Mouse (Mus musculus) lung, postnatal 0 days (tissue): ENCODE data around the gene Sdhb. TPM values are rescaled to one million over a fixed set of nuclear protein-coding genes. Genes with fewer than 3 reads are reported as not detected.

Source experiments
- ATAC-seq: fragments of 200-750 bp; cut with Nextera tagmentation; 2 replicates; pipeline ENCODE4 v1.8.0; 2017; ENCODE audit warnings: moderate library complexity
- DNase-seq: peaks from one replicate; pipeline ENCODE4 v3.0.0-alpha.2; 2016; ENCODE audit warnings: low spot score
- H3K27ac ChIP-seq: fragments of 300-500 bp; sonication (generic); 2 replicates; pipeline ENCODE4 v1.5.1; 2014; ENCODE audit warnings: antibody characterized with exemption, mild to moderate bottlenecking, low read length, mixed read lengths
- H3K27me3 ChIP-seq: fragments of 300-500 bp; sonication (generic); replicated peaks from 2 replicates; pipeline ENCODE4 v1.6.1; 2014; ENCODE audit warnings: low read length, mixed read lengths; ENCODE audit not compliant: insufficient read depth
- H3K36me3 ChIP-seq: fragments of 300-500 bp; sonication (generic); 2 replicates; pipeline ENCODE4 v1.6.1; 2014; ENCODE audit warnings: low read length, mixed read lengths; ENCODE audit not compliant: insufficient read depth
- H3K4me1 ChIP-seq: fragments of 300-500 bp; sonication (generic); 2 replicates; pipeline ENCODE4 v1.6.1; 2014; ENCODE audit warnings: antibody characterized with exemption, low read depth, low read length, mixed read lengths; ENCODE audit not compliant: insufficient read depth
- H3K4me2 ChIP-seq: fragments of 300-500 bp; sonication (generic); replicated peaks from 2 replicates; pipeline ENCODE4 v1.6.1; 2014; ENCODE audit warnings: low read depth, mild to moderate bottlenecking, low read length, moderate library complexity, mixed read lengths
- H3K4me3 ChIP-seq: fragments of 300-500 bp; sonication (generic); 2 replicates; pipeline ENCODE4 v1.5.1; 2014; ENCODE audit warnings: low read depth, low read length
- H3K9ac ChIP-seq: fragments of 300-500 bp; sonication (generic); replicated peaks from 2 replicates; pipeline ENCODE4 v1.6.1; 2014; ENCODE audit warnings: low read depth, mild to moderate bottlenecking
- H3K9me3 ChIP-seq: fragments of 300-500 bp; sonication (generic); 2 replicates; pipeline ENCODE4 v1.6.1; 2016; ENCODE audit warnings: low read length, mixed read lengths
- CTCF ChIP-seq: IDR thresholded peaks from 2 replicates; pipeline ENCODE4 v1.5.1; 2016; ENCODE audit warnings: antibody characterized with exemption, mild to moderate bottlenecking
- EP300 ChIP-seq: IDR thresholded peaks from 2 replicates; pipeline ENCODE4 v1.6.1; 2016; ENCODE audit warnings: antibody characterized with exemption, mild to moderate bottlenecking, control low read depth
- WGBS: fragments of 180-500 bp; shearing (Covaris S2); extraction: QIAGEN DNeasy Blood & Tissue Kit; methylation state at CpG from one replicate; pipeline ENCODE4 v1.1.7; 2014; 5-methylcytosine and 5-hydroxymethylcytosine counted together
- polyA plus RNA-seq: library from polyadenylated mRNA; unstranded; fragments of >200 nt; fragmentation: Nextera tagmentation; extraction: Ambion mirVana; gene quantifications from 2 replicates; pipeline ENCODE4 v1.2.1, GENCODE M21; 2015

Gene Sdhb
- polyA plus RNA-seq, 1 experiment from 2014 or later = 275 TPM

GRCm38 (mm10) chr4:140967386-140968159, 6.6 kb downstream of the Sdhb start:
- H3K4me3 ChIP-seq = no peak overlapping the region
- ATAC-seq (no peak; the same call in 1 of the 2 replicates), DNase-seq (no peak)
- H3K36me3 ChIP-seq = peaks cover 28% of the 10 kb centered on the region
- no peak overlapping the region for H3K27ac ChIP-seq
- H3K9me3 ChIP-seq = no peaks in the 10 kb centered on the region
- 77% methylated on average over 11 of the region's 11 CpGs for WGBS
- no peaks in the 10 kb centered on the region for H3K27me3 ChIP-seq
- H3K9ac ChIP-seq = no peak overlapping the region
- TF ChIP-seq CTCF = no peak
- peak; percentile 26; the same call in 1 of the 2 replicates for TF ChIP-seq EP300
- peaks cover 1% of the 10 kb centered on the region; the same call in 1 of the 2 replicates for H3K4me1 ChIP-seq
- no peak overlapping the region for H3K4me2 ChIP-seq

GRCm38 (mm10) chr4:140971691-140972090, 10.7 kb downstream of the Sdhb start:
- no peak overlapping the region for H3K4me3 ChIP-seq
- peaks cover 48% of the 10 kb centered on the region for H3K36me3 ChIP-seq
- TF ChIP-seq CTCF (no peak), EP300 (no peak)
- WGBS = 79% methylated on average over 13 of the region's 13 CpGs
- H3K27me3 ChIP-seq = no peaks in the 10 kb centered on the region
- ATAC-seq (0 out of 2 replicates have a peak, but pooled peaks have one; percentile 12), DNase-seq (no peak)
- H3K9me3 ChIP-seq = no peaks in the 10 kb centered on the region
- H3K4me2 ChIP-seq = no peak overlapping the region
- H3K27ac ChIP-seq = no peak overlapping the region
- H3K4me1 ChIP-seq = no peaks in the 10 kb centered on the region
- no peak overlapping the region for H3K9ac ChIP-seq

GRCm38 (mm10) chr4:140974408-140974807, 13.4 kb downstream of the Sdhb start:
- H3K4me2 ChIP-seq = no peak overlapping the region
- DNase-seq (no peak), ATAC-seq (no peak)
- 97% methylated on average over 6 of the region's 6 CpGs for WGBS
- H3K36me3 ChIP-seq = peaks cover 39% of the 10 kb centered on the region
- no peak overlapping the region for H3K9ac ChIP-seq
- TF ChIP-seq CTCF (no peak), EP300 (no peak)
- H3K27ac ChIP-seq = no peak overlapping the region
- no peaks in the 10 kb centered on the region for H3K4me1 ChIP-seq
- H3K9me3 ChIP-seq = no peaks in the 10 kb centered on the region
- no peaks in the 10 kb centered on the region for H3K27me3 ChIP-seq
- no peak overlapping the region for H3K4me3 ChIP-seq

GRCm38 (mm10) chr4:140975356-140975755, 14.4 kb downstream of the Sdhb start:
- Histone ChIP-seq H3K27me3 (no peaks in the 10 kb centered on the region), H3K4me1 (no peaks in the 10 kb centered on the region), H3K4me3 (no peak overlapping the region), H3K36me3 (peaks cover 42% of the 10 kb centered on the region), H3K27ac (no peak overlapping the region), H3K9me3 (no peaks in the 10 kb centered on the region), H3K9ac (no peak overlapping the region), H3K4me2 (no peak overlapping the region)
- WGBS = 91% methylated on average over 7 of the region's 7 CpGs
- ATAC-seq (peak; percentile 20; the same call in 1 of the 2 replicates), DNase-seq (peak; percentile 21)
- TF ChIP-seq CTCF = no peak
- no peak for TF ChIP-seq EP300

- no peaks in the 10 kb centered on the region for H3K9me3 ChIP-seq
- 0 out of 2 replicates have a peak overlapping the region, but pooled peaks have one; percentile 3 for H3K9ac ChIP-seq
- H3K36me3 ChIP-seq = peaks cover 28% of the 10 kb centered on the region
- no peaks in the 10 kb centered on the region for H3K27me3 ChIP-seq
- DNase-seq (no peak), ATAC-seq (no peak)
- H3K4me3 ChIP-seq = no peak overlapping the region
- 86% methylated on average over 10 of the region's 10 CpGs for WGBS
- H3K4me2 ChIP-seq = no peak overlapping the region
- no peak overlapping the region for H3K27ac ChIP-seq
- no peaks in the 10 kb centered on the region for H3K4me1 ChIP-seq
- TF ChIP-seq EP300 (no peak), CTCF (no peak)
Observed at GRCm38 (mm10) chr4:140977278-140977677, 16.3 kb downstream of the Sdhb start.

GRCm38 (mm10) chr4:140977886-140978692, 17.1 kb downstream of the Sdhb start:
- ATAC-seq (no peak; the same call in 1 of the 2 replicates), DNase-seq (no peak)
- no peak overlapping the region for H3K4me3 ChIP-seq
- TF ChIP-seq CTCF (no peak), EP300 (no peak)
- no peak overlapping the region for H3K9ac ChIP-seq
- H3K27me3 ChIP-seq = no peaks in the 10 kb centered on the region
- no peaks in the 10 kb centered on the region for H3K4me1 ChIP-seq
- no peak overlapping the region for H3K27ac ChIP-seq
- no peaks in the 10 kb centered on the region for H3K9me3 ChIP-seq
- 86% methylated on average over 13 of the region's 14 CpGs for WGBS
- no peak overlapping the region for H3K4me2 ChIP-seq
- peaks cover 21% of the 10 kb centered on the region; the same call in 1 of the 2 replicates for H3K36me3 ChIP-seq
